Mouse (Mus musculus): Measurements from ENCODE around the gene Serpinb2. TPM values are rescaled to one million over a fixed set of nuclear protein-coding genes. Genes with fewer than 3 reads are reported as not detected.

Gene Serpinb2
- polyA plus RNA-seq, 1 experiment: 0.64 TPM

- Histone ChIP-seq H3K4me1 (ENCODE audit: control insufficient read depth, insufficient read depth, insufficient read length) (no peaks in the 10 kb centered on the region), H3K36me3 (ENCODE audit: control insufficient read depth, insufficient read depth, low read length) (no peaks in the 10 kb centered on the region), H3K27ac (ENCODE audit: insufficient read depth, low read length) (no peak overlapping the region), H3K27me3 (ENCODE audit: control insufficient read depth, insufficient read depth, low read length) (no peaks in the 10 kb centered on the region), H3K4me3 (ENCODE audit: extremely low read depth, insufficient read depth, insufficient read length) (no peak overlapping the region)
- TF ChIP-seq POLR2A (IDR thresholded peaks at IDR 0.05; ENCODE audit: low read depth, low read length): no peak
- TF ChIP-seq CTCF (IDR thresholded peaks at IDR 0.05; ENCODE audit: extremely low read depth, insufficient read depth, insufficient read length, insufficient replicate concordance): no peak
- no peak for DNase-seq (ENCODE audit: low read depth in 1 of 2, low spot score in 2 of 2)
- 82% methylated on average over 5 of the region's 5 CpGs for WGBS
These were observed 18.3 kb downstream of the Serpinb2 start for GRCm38 (mm10) chr1:107529365-107530052.

DNA sequence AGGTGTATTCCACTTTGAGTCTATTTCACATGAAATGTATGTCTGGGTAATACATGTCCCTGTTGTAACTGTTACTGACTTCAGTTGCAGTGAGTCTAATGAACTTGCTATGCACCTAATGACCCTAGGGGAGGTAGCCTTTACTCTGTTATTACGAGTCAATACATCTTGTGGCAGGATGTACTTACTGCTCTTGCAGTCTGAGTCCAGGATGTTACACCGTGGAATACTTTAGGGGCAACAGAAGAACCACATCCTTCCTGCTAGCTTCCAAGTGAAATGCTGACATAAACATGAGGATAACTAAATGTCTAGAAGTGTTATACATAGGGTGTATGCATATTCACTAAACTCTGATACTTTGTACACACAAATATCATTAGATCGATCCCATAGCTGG, 22.5 kb downstream of the Serpinb2 start:
- WGBS: 31% methylated on average over 3 of the region's 3 CpGs
- no peaks in the 10 kb centered on the region for H3K27me3 ChIP-seq (ENCODE audit: control insufficient read depth, insufficient read depth, low read length)
- DNase-seq (ENCODE audit: low read depth in 1 of 2, low spot score in 2 of 2): no peak
- H3K4me1 ChIP-seq (ENCODE audit: control insufficient read depth, insufficient read depth, insufficient read length): no peaks in the 10 kb centered on the region
- H3K36me3 ChIP-seq (ENCODE audit: control insufficient read depth, insufficient read depth, low read length): no peaks in the 10 kb centered on the region
- H3K4me3 ChIP-seq (ENCODE audit: extremely low read depth, insufficient read depth, insufficient read length): no peak overlapping the region
- no peak for TF ChIP-seq CTCF (IDR thresholded peaks at IDR 0.05; ENCODE audit: extremely low read depth, insufficient read depth, insufficient read length, insufficient replicate concordance)
- TF ChIP-seq POLR2A (IDR thresholded peaks at IDR 0.05; ENCODE audit: low read depth, low read length): no peak
- no peak overlapping the region for H3K27ac ChIP-seq (ENCODE audit: insufficient read depth, low read length)

DNA sequence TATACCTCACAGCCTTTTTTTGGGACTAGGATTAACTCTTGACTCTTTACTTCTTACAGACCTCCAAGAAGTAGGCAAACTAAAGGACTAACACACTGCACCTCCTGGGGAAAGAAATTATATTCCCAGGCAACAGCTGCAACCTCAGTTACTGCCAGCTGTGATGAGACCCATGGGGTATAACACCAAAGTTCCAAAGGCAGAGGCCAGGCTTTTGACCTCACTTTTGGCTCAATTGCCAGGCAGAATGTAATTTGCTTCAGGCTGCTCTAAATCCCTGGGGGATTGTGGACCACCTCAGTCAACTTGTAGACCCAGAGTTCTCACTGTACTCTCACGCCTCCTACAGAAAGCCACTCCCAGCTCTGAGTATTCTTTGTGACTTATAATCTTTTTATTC, 26.2 kb downstream of the Serpinb2 start:
- WGBS: 84% methylated on average over 1 of the region's 1 CpGs
- no peak overlapping the region for H3K4me3 ChIP-seq (ENCODE audit: extremely low read depth, insufficient read depth, insufficient read length)
- no peaks in the 10 kb centered on the region for H3K4me1 ChIP-seq (ENCODE audit: control insufficient read depth, insufficient read depth, insufficient read length)
- no peak for DNase-seq (ENCODE audit: low read depth in 1 of 2, low spot score in 2 of 2)
- H3K36me3 ChIP-seq (ENCODE audit: control insufficient read depth, insufficient read depth, low read length): no peaks in the 10 kb centered on the region
- no peaks in the 10 kb centered on the region for H3K27me3 ChIP-seq (ENCODE audit: control insufficient read depth, insufficient read depth, low read length)
- H3K27ac ChIP-seq (ENCODE audit: insufficient read depth, low read length): no peak overlapping the region
- TF ChIP-seq POLR2A (IDR thresholded peaks at IDR 0.05; ENCODE audit: low read depth, low read length): no peak
- no peak for TF ChIP-seq CTCF (IDR thresholded peaks at IDR 0.05; ENCODE audit: extremely low read depth, insufficient read depth, insufficient read length, insufficient replicate concordance)

DNA sequence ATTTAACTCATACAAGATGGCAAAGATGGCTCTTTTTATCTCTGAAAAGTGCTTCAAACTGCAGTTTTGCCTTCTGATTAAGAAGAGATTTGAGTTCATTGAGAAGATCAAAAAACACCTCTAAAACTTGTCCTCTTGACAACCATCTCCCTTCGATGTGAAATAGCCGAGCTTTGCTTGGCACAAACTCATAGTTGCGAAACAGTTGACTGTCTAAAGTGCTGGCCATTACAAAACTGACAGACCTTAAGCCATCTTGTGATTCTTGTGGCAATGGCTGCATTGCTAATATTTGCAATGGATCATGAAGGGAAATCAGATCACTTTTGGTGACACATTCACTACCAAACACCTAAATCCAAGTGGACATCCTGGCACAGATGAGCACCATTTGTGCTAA, 48.3 kb downstream of the Serpinb2 start:
- Histone ChIP-seq H3K36me3 (ENCODE audit: control insufficient read depth, insufficient read depth, low read length) (no peaks in the 10 kb centered on the region), H3K4me1 (ENCODE audit: control insufficient read depth, insufficient read depth, insufficient read length) (no peaks in the 10 kb centered on the region), H3K27ac (ENCODE audit: insufficient read depth, low read length) (no peak overlapping the region), H3K4me3 (ENCODE audit: extremely low read depth, insufficient read depth, insufficient read length) (no peak overlapping the region), H3K27me3 (ENCODE audit: control insufficient read depth, insufficient read depth, low read length) (no peaks in the 10 kb centered on the region)
- 78% methylated on average over 3 of the region's 3 CpGs for WGBS
- no peak for TF ChIP-seq POLR2A (IDR thresholded peaks at IDR 0.05; ENCODE audit: low read depth, low read length)
- no peak for TF ChIP-seq CTCF (IDR thresholded peaks at IDR 0.05; ENCODE audit: extremely low read depth, insufficient read depth, insufficient read length, insufficient replicate concordance)
- no peak for DNase-seq (ENCODE audit: low read depth in 1 of 2, low spot score in 2 of 2)

DNA sequence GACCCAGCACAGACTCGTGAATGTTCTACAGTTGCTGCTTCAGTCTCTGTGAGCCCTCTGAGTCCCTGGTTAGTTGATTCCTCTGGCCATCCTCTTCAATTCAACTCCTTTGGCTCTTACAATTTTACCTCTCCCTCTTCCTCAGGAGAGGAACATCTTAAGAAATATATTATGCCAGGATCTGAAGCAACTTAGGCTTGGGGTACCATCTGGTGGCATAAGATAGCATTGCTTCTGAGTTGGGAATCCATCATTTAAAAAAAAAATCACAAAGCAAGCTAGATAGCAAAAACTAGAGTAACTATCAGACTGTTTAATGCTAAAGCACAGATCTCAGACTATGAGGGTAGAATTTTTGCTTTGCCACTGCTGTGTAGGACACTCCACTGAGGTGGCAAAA, 50.9 kb downstream of the Serpinb2 start:
- H3K36me3 ChIP-seq (ENCODE audit: control insufficient read depth, insufficient read depth, low read length): no peaks in the 10 kb centered on the region
- H3K27ac ChIP-seq (ENCODE audit: insufficient read depth, low read length): no peak overlapping the region
- 89% methylated on average over 1 of the region's 1 CpGs for WGBS
- no peaks in the 10 kb centered on the region for H3K27me3 ChIP-seq (ENCODE audit: control insufficient read depth, insufficient read depth, low read length)
- no peak for DNase-seq (ENCODE audit: low read depth in 1 of 2, low spot score in 2 of 2)
- no peaks in the 10 kb centered on the region for H3K4me1 ChIP-seq (ENCODE audit: control insufficient read depth, insufficient read depth, insufficient read length)
- H3K4me3 ChIP-seq (ENCODE audit: extremely low read depth, insufficient read depth, insufficient read length): no peak overlapping the region
- TF ChIP-seq CTCF (IDR thresholded peaks at IDR 0.05; ENCODE audit: extremely low read depth, insufficient read depth, insufficient read length, insufficient replicate concordance) (no peak), POLR2A (IDR thresholded peaks at IDR 0.05; ENCODE audit: low read depth, low read length) (no peak)

GRCm38 (mm10) chr1:107565644-107566043, 54.4 kb downstream of the Serpinb2 start:
- Histone ChIP-seq H3K4me3 (ENCODE audit: extremely low read depth, insufficient read depth, insufficient read length) (no peak overlapping the region), H3K27ac (ENCODE audit: insufficient read depth, low read length) (no peak overlapping the region), H3K4me1 (ENCODE audit: control insufficient read depth, insufficient read depth, insufficient read length) (no peaks in the 10 kb centered on the region), H3K36me3 (ENCODE audit: control insufficient read depth, insufficient read depth, low read length) (no peaks in the 10 kb centered on the region), H3K27me3 (ENCODE audit: control insufficient read depth, insufficient read depth, low read length) (no peaks in the 10 kb centered on the region)
- TF ChIP-seq POLR2A (IDR thresholded peaks at IDR 0.05; ENCODE audit: low read depth, low read length) (no peak), CTCF (IDR thresholded peaks at IDR 0.05; ENCODE audit: extremely low read depth, insufficient read depth, insufficient read length, insufficient replicate concordance) (no peak)
- DNase-seq (ENCODE audit: low read depth in 1 of 2, low spot score in 2 of 2): no peak

GRCm38 (mm10) chr1:107576094-107576493, 64.9 kb downstream of the Serpinb2 start:
- DNase-seq (ENCODE audit: low read depth in 1 of 2, low spot score in 2 of 2): no peak
- Histone ChIP-seq H3K36me3 (ENCODE audit: control insufficient read depth, insufficient read depth, low read length) (no peaks in the 10 kb centered on the region), H3K27ac (ENCODE audit: insufficient read depth, low read length) (no peak overlapping the region), H3K27me3 (ENCODE audit: control insufficient read depth, insufficient read depth, low read length) (no peaks in the 10 kb centered on the region), H3K4me1 (ENCODE audit: control insufficient read depth, insufficient read depth, insufficient read length) (no peaks in the 10 kb centered on the region), H3K4me3 (ENCODE audit: extremely low read depth, insufficient read depth, insufficient read length) (no peak overlapping the region)
- 57% methylated on average over 2 of the region's 2 CpGs for WGBS
- TF ChIP-seq CTCF (IDR thresholded peaks at IDR 0.05; ENCODE audit: extremely low read depth, insufficient read depth, insufficient read length, insufficient replicate concordance) (no peak), POLR2A (IDR thresholded peaks at IDR 0.05; ENCODE audit: low read depth, low read length) (no peak)
